Mouse (Mus musculus): ENCODE measurements around the gene Vmn2r99. TPM values are rescaled to one million over a fixed set of nuclear protein-coding genes. Genes with fewer than 3 reads are reported as not detected.

Vmn2r99 gene
- total RNA-seq (2015) (not detected in 2 replicates), total RNA-seq (2017) (not detected in 2 replicates)

- no peak for ATAC-seq (ENCODE audit: poor library complexity, severe bottlenecking)
These were observed at the start of gene Vmn2r99 for GRCm38 (mm10) chr17:19361649-19362048. Gene Vmn2r99 (plus strand): TSS chr17:19361949.

- no peak for ATAC-seq (ENCODE audit: poor library complexity, severe bottlenecking)
These were observed 75.9 kb downstream of the Vmn2r99 start for GRCm38 (mm10) chr17:19437623-19438022.

GRCm38 (mm10) chr17:19444932-19445331, 83.2 kb downstream of the Vmn2r99 start:
- ATAC-seq (ENCODE audit: poor library complexity, severe bottlenecking), result no peak

Other genes starting within 250 kb of the Vmn2r99 start
- not detected in 2 replicates for gene Vmn2r100, start 142.8 kb downstream of the Vmn2r99 start, total RNA-seq (2015)
- not detected in 2 replicates for gene Vmn2r100, start 142.8 kb downstream of the Vmn2r99 start, total RNA-seq (2017)
- not detected in 2 replicates for gene Vmn2r101, start 215.3 kb downstream of the Vmn2r99 start, total RNA-seq (2015)
- 0.04 TPM in 1 of 2 replicates, not detected in the other for gene Vmn2r101, start 215.3 kb downstream of the Vmn2r99 start, total RNA-seq (2017)

All from megakaryocyte, adult 5-6 weeks (primary cell).